ENCODE assay signal across 18 mouse cellular contexts in the genomic region with DNA sequence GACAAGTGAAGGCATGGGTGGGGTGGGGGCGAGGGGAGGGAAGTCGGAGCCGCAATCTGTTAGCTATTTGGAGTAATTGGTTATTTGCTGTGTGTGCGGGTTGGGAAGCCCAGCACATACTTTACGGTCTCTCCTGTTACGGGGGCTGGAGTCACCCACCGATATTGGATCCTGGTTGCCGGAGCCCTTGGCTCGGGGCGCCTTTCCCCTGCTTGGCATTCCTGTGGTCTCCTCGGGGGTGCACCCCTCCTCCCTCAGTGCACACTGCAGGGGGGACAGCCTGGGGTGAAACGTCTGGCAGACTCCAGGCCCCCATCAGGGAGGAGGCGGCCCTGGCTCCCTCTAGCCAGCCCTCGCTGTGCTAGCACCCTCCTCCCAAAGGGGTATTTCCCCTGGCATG.
DNase-seq lines count a peak whose midpoint lies in the region; ATAC-seq and TF ChIP-seq lines count a peak whose summit lies in the region.
"Had no signal": no experiment of that assay in that cellular context is flagged by ENCODE, and none has a peak within 500 bp of the region (broad histone marks: within the 10 kb centered on the region; RNA-seq: fewer than 3 reads in every experiment).

No protein-coding gene starts in this region.

- H3K4me1 ChIP-seq in hindbrain, embryonic 10.5 days (replicated peaks), result no peaks in the 10 kb centered on the region
- no peaks in the 10 kb centered on the region for H3K4me1 ChIP-seq in hindbrain, postnatal 0 days (ENCODE audit: insufficient read depth, low read length)
- peaks cover 7% of the 10 kb centered on the region for H3K4me1 ChIP-seq in embryonic facial prominence, embryonic 12.5 days
- 0 out of 2 replicates have a peak, but pooled peaks cover 4% of the 10 kb centered on the region for H3K4me1 ChIP-seq in embryonic fibroblast, embryonic 13.5 days (ENCODE audit: control insufficient read depth, insufficient read depth, low read length)
- H3K4me1 ChIP-seq in limb, embryonic 15.5 days, result peaks cover 10% of the 10 kb centered on the region
- no peaks in the 10 kb centered on the region for H3K4me1 ChIP-seq in liver, embryonic 12.5 days
- H3K4me1 ChIP-seq: forebrain, embryonic 13.5 days; hindbrain, embryonic 15.5 days had no signal

- H3K9ac ChIP-seq in hindbrain, postnatal 0 days (replicated peaks; ENCODE audit: low read length), result no peak overlapping the region
- H3K9ac ChIP-seq in embryonic facial prominence, embryonic 12.5 days, result no peak overlapping the region
- no peak overlapping the region for H3K9ac ChIP-seq in limb, embryonic 15.5 days
- H3K9ac ChIP-seq in liver, embryonic 12.5 days, result no peak overlapping the region
- H3K9ac ChIP-seq: forebrain, embryonic 13.5 days; heart, embryonic 12.5 days; hindbrain, embryonic 15.5 days had no signal

- no peak overlapping the region for H3K4me3 ChIP-seq in hindbrain, embryonic 10.5 days
- no peak overlapping the region for H3K4me3 ChIP-seq in hindbrain, postnatal 0 days (ENCODE audit: low read length)
- H3K4me3 ChIP-seq in embryonic facial prominence, embryonic 12.5 days, result no peak overlapping the region
- H3K4me3 ChIP-seq in embryonic fibroblast, embryonic 13.5 days (ENCODE audit: insufficient read depth, low read length), result no peak overlapping the region
- no peak overlapping the region for H3K4me3 ChIP-seq in limb, embryonic 15.5 days
- H3K4me3 ChIP-seq in liver, embryonic 12.5 days, result no peak overlapping the region
- H3K4me3 ChIP-seq: forebrain, embryonic 13.5 days; gastrocnemius, adult 2 months; heart, embryonic 12.5 days; hindbrain, embryonic 15.5 days had no signal

- H3K27me3 ChIP-seq in hindbrain, embryonic 10.5 days (ENCODE audit: insufficient read depth, poor library complexity, severe bottlenecking), result no peaks in the 10 kb centered on the region
- H3K27me3 ChIP-seq in hindbrain, postnatal 0 days (ENCODE audit: insufficient read depth, low read length), result no peaks in the 10 kb centered on the region
- no peaks in the 10 kb centered on the region for H3K27me3 ChIP-seq in embryonic facial prominence, embryonic 12.5 days
- no peaks in the 10 kb centered on the region for H3K27me3 ChIP-seq in limb, embryonic 15.5 days
- H3K27me3 ChIP-seq in liver, embryonic 12.5 days (replicated peaks), result no peaks in the 10 kb centered on the region
- H3K27me3 ChIP-seq: forebrain, embryonic 13.5 days; heart, embryonic 12.5 days; hindbrain, embryonic 15.5 days; Patski had no signal

- no peak for ATAC-seq in hindbrain, postnatal 0 days
- ATAC-seq in embryonic facial prominence, embryonic 12.5 days (ENCODE audit: insufficient number of reproducible peaks, insufficient read depth, low FRiP score, low TSS enrichment), result peak; percentile 87
- ATAC-seq in limb, embryonic 15.5 days (ENCODE audit: insufficient number of reproducible peaks, low FRiP score, low TSS enrichment, low read depth), result 0 out of 2 replicates have a peak, but pooled peaks have one; percentile 67
- no peak for ATAC-seq in liver, embryonic 12.5 days
- ATAC-seq: activated CD4-positive, CD25-positive, alpha-beta regulatory T cell, adult 4 months; forebrain, embryonic 13.5 days; inflammation-experienced regulatory T-cells, adult 6 months; intestine, postnatal 0 days; Patski had no signal

- WGBS in hindbrain, embryonic 10.5 days, result 78% methylated on average over 14 of the region's 14 CpGs
- 80% methylated on average over 14 of the region's 14 CpGs for WGBS in hindbrain, postnatal 0 days
- WGBS in embryonic facial prominence, embryonic 12.5 days, result 29% methylated on average over 14 of the region's 14 CpGs
- 25% methylated on average over 14 of the region's 14 CpGs for WGBS in limb, embryonic 15.5 days
- WGBS in liver, embryonic 12.5 days (ENCODE audit: insufficient replicate concordance), result 67% methylated on average over 14 of the region's 14 CpGs

- no peak for TF ChIP-seq POLR2A in embryonic fibroblast, embryonic 13.5 days (IDR thresholded peaks at IDR 0.05; ENCODE audit: low read depth, low read length)

- peak overlapping the region; percentile 29; the same call in 1 of the 2 replicates for H3K27ac ChIP-seq in hindbrain, embryonic 10.5 days
- H3K27ac ChIP-seq in hindbrain, postnatal 0 days, result no peak overlapping the region
- H3K27ac ChIP-seq in embryonic facial prominence, embryonic 12.5 days, result peak overlapping the region; percentile 55
- H3K27ac ChIP-seq in embryonic fibroblast, embryonic 13.5 days (ENCODE audit: insufficient read depth, low read length), result peak overlapping the region; percentile 51; the same call in 1 of the 2 replicates
- no peak overlapping the region for H3K27ac ChIP-seq in limb, embryonic 15.5 days
- no peak overlapping the region for H3K27ac ChIP-seq in liver, embryonic 12.5 days
- H3K27ac ChIP-seq: forebrain, embryonic 13.5 days; gastrocnemius, adult 2 months; hindbrain, embryonic 15.5 days had no signal

- DNase-seq in hindbrain, embryonic 10.5 days (ENCODE audit: low spot score), result no peak
- no peak for DNase-seq in hindbrain, postnatal 0 days (ENCODE audit: low spot score)
- no peak for DNase-seq in kidney, postnatal 25 days
- DNase-seq: cerebellum, adult 18-20 months; cerebellum, adult 9-11 months; gastrocnemius, adult 2 months; gastrocnemius, postnatal 25 days had no signal

- no peaks in the 10 kb centered on the region for H3K36me3 ChIP-seq in hindbrain, embryonic 10.5 days
- no peaks in the 10 kb centered on the region for H3K36me3 ChIP-seq in hindbrain, postnatal 0 days (ENCODE audit: insufficient read depth, low read length)
- no peaks in the 10 kb centered on the region for H3K36me3 ChIP-seq in embryonic facial prominence, embryonic 12.5 days
- H3K36me3 ChIP-seq in limb, embryonic 15.5 days, result no peaks in the 10 kb centered on the region
- H3K36me3 ChIP-seq in liver, embryonic 12.5 days, result no peaks in the 10 kb centered on the region
- H3K36me3 ChIP-seq: hindbrain, embryonic 15.5 days had no signal

- H3K9me3 ChIP-seq in hindbrain, embryonic 10.5 days, result 0 out of 2 replicates have a peak, but pooled peaks cover 2% of the 10 kb centered on the region
- H3K9me3 ChIP-seq in hindbrain, postnatal 0 days (ENCODE audit: low read length), result no peaks in the 10 kb centered on the region
- no peaks in the 10 kb centered on the region for H3K9me3 ChIP-seq in embryonic facial prominence, embryonic 12.5 days
- H3K9me3 ChIP-seq in limb, embryonic 15.5 days, result no peaks in the 10 kb centered on the region
- H3K9me3 ChIP-seq in liver, embryonic 12.5 days (replicated peaks), result no peaks in the 10 kb centered on the region
- H3K9me3 ChIP-seq: forebrain, embryonic 13.5 days; heart, embryonic 12.5 days; hindbrain, embryonic 15.5 days had no signal

- TF ChIP-seq CTCF in hindbrain, postnatal 0 days (IDR thresholded peaks at IDR 0.05; ENCODE audit: low read depth), result no peak
- TF ChIP-seq CTCF in embryonic fibroblast, embryonic 13.5 days (IDR thresholded peaks at IDR 0.05; ENCODE audit: borderline replicate concordance, insufficient read depth, low read length), result no peak

- no peak overlapping the region for H3K4me2 ChIP-seq in hindbrain, postnatal 0 days (ENCODE audit: low read depth, low read length)
- no peak overlapping the region for H3K4me2 ChIP-seq in embryonic facial prominence, embryonic 12.5 days (replicated peaks)
- no peak overlapping the region for H3K4me2 ChIP-seq in limb, embryonic 15.5 days
- H3K4me2 ChIP-seq in liver, embryonic 12.5 days, result no peak overlapping the region
- H3K4me2 ChIP-seq: forebrain, embryonic 13.5 days; heart, embryonic 12.5 days; hindbrain, embryonic 15.5 days had no signal

Comparison
In these comparisons a context has a peak if more than half of its experiments do, and no peak if none do; other contexts are left out.
1. H3K27ac ChIP-seq: peak in hindbrain, embryonic 10.5 days (single experiment), embryonic facial prominence, embryonic 12.5 days (single experiment) and embryonic fibroblast, embryonic 13.5 days (single experiment); none in hindbrain, postnatal 0 days (single experiment), limb, embryonic 15.5 days (single experiment) and liver, embryonic 12.5 days (single experiment).
2. ATAC-seq: peak in embryonic facial prominence, embryonic 12.5 days (single experiment) and limb, embryonic 15.5 days (single experiment); none in hindbrain, postnatal 0 days (single experiment) and liver, embryonic 12.5 days (single experiment).